Mouse (Mus musculus): ENCODE results near the gene Gm128. TPM values are rescaled to one million over a fixed set of nuclear protein-coding genes. Genes with fewer than 3 reads are reported as not detected.

Gm128 gene
- total and polyA plus RNA-seq, 3 experiments: not detected

DNA sequence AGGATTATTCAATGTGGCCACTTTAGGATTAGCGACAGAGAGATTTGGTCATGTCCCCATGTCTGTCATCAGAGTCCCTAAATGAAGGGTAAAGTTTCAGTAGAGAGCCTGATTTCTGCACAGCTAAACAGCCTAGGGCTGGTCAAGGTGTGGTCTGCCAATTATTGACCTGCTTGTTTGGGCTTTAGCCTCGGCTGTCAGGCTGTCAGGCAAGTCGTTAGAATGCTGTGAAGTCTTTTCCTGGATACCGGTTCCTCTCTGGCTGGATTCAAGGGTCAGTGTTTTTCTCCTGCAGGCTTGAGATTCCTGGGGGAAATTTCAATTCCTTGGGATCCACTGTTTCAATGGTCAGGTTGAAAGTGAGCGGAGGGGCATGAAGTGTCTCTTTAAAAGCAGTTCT is 44.6 kb upstream of the Gm128 start:
- ATAC-seq (ENCODE audit: extremely low read depth, insufficient number of reproducible peaks, low FRiP score, poor library complexity, severe bottlenecking) (no peak), DNase-seq (ENCODE audit: low spot score) (no peak)
- Histone ChIP-seq H3K27me3 (ENCODE audit: insufficient read depth, low read length) (no peaks in the 10 kb centered on the region), H3K9me3 (replicated peaks) (no peaks in the 10 kb centered on the region), H3K36me3 (replicated peaks) (peaks cover 59% of the 10 kb centered on the region), H3K4me3 (ENCODE audit: low read depth, low read length) (no peak overlapping the region), H3K4me1 (ENCODE audit: insufficient read depth, low read depth, low read length) (peaks cover 44% of the 10 kb centered on the region)
- TF ChIP-seq POLR2AphosphoS5 (IDR thresholded peaks at IDR 0.05; ENCODE audit: insufficient replicate concordance, low read depth, low read length) (no peak), GATA2 (IDR thresholded peaks at IDR 0.05; ENCODE audit: borderline replicate concordance, low read depth, low read length) (no peak), GATA1 (IDR thresholded peaks at IDR 0.05; ENCODE audit: borderline replicate concordance, low read length) (no peak), CTCF (IDR thresholded peaks at IDR 0.05; ENCODE audit: low read depth, low read length) (no peak), TAL1 (conservative IDR thresholded peaks at IDR 0.05; ENCODE audit: low read depth, low read length) (no peak)

DNA sequence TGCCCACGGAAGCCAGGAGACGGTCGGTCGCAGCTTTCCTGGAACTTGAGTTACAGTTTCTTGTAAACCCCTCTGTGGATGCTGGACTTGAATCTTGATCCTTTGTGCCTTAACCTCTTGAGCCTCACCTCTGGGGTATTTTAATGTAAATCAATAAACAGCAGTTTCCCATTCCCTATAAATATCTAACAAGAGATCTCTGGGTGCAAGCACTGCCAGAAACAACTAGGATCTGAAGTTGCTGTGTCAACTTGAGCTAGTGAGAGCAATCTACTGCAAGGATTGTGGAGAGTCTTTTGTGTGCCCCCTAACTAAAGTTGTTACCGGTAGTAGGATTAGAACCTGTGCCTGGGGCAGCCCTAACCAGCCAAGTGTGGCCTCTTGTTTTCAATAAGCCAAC is 44.0 kb upstream of the Gm128 start:
- no peak overlapping the region for H3K4me3 ChIP-seq (ENCODE audit: low read depth, low read length)
- no peaks in the 10 kb centered on the region for H3K27me3 ChIP-seq (ENCODE audit: insufficient read depth, low read length)
- H3K4me1 ChIP-seq (ENCODE audit: insufficient read depth, low read depth, low read length): peaks cover 49% of the 10 kb centered on the region
- DNase-seq (ENCODE audit: low spot score) (no peak), ATAC-seq (ENCODE audit: extremely low read depth, insufficient number of reproducible peaks, low FRiP score, poor library complexity, severe bottlenecking) (no peak)
- H3K9me3 ChIP-seq (replicated peaks): no peaks in the 10 kb centered on the region
- peaks cover 53% of the 10 kb centered on the region for H3K36me3 ChIP-seq (replicated peaks)
- TF ChIP-seq GATA1 (IDR thresholded peaks at IDR 0.05; ENCODE audit: borderline replicate concordance, low read length): no peak
- no peak for TF ChIP-seq POLR2AphosphoS5 (IDR thresholded peaks at IDR 0.05; ENCODE audit: insufficient replicate concordance, low read depth, low read length)
- no peak for TF ChIP-seq CTCF (IDR thresholded peaks at IDR 0.05; ENCODE audit: low read depth, low read length)
- no peak for TF ChIP-seq GATA2 (IDR thresholded peaks at IDR 0.05; ENCODE audit: borderline replicate concordance, low read depth, low read length)
- no peak for TF ChIP-seq TAL1 (conservative IDR thresholded peaks at IDR 0.05; ENCODE audit: low read depth, low read length)

DNA sequence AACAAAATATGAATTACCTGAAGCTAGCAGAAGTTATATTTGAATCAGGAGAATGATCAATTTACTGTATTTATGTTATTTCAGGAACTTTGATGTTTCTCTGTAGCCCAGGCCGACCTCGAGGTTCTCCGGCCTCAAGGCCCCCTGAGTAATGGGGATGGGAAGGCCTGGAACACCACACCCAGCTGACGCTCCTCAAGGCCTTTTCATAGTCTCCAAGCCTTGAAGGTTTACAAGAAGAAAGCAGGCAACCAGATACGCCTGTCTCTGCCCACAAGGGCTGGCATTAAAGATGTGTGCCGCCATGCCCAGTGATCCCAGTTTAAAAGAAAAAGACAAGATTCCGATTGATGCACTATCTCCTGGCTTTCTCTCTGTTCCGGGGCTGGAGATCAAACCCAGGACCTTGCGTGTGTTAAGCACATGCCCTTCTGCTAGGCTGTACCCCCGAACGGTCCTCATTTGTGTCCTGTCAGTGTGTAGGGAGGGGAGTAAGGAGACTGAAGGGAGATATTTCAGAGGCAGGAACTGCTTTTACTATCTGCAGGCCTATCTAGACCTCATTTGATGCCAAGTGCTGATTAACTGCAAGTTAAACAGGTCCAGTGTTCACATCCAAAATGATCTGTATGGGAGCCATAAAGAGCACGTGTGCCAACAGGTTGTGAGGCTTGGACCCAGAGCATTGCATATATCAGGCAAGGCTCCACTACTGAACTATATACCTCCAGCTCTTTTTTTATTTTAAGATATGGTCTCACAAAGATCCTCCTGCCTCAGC is 43.3 kb upstream of the Gm128 start:
- peaks cover 46% of the 10 kb centered on the region for H3K36me3 ChIP-seq (replicated peaks)
- TF ChIP-seq GATA2 (IDR thresholded peaks at IDR 0.05; ENCODE audit: borderline replicate concordance, low read depth, low read length): no peak
- TF ChIP-seq CTCF (IDR thresholded peaks at IDR 0.05; ENCODE audit: low read depth, low read length): no peak
- no peak for TF ChIP-seq POLR2AphosphoS5 (IDR thresholded peaks at IDR 0.05; ENCODE audit: insufficient replicate concordance, low read depth, low read length)
- no peak for TF ChIP-seq GATA1 (IDR thresholded peaks at IDR 0.05; ENCODE audit: borderline replicate concordance, low read length)
- no peak for TF ChIP-seq TAL1 (conservative IDR thresholded peaks at IDR 0.05; ENCODE audit: low read depth, low read length)
- peaks cover 52% of the 10 kb centered on the region for H3K4me1 ChIP-seq (ENCODE audit: insufficient read depth, low read depth, low read length)
- H3K9me3 ChIP-seq (replicated peaks): no peaks in the 10 kb centered on the region
- DNase-seq (ENCODE audit: low spot score): no peak
- H3K4me3 ChIP-seq (ENCODE audit: low read depth, low read length): no peak overlapping the region; the same call in 1 of the 2 replicates
- H3K27me3 ChIP-seq (ENCODE audit: insufficient read depth, low read length): no peaks in the 10 kb centered on the region
- ATAC-seq (ENCODE audit: extremely low read depth, insufficient number of reproducible peaks, low FRiP score, poor library complexity, severe bottlenecking): no peak

- Histone ChIP-seq H3K27me3 (ENCODE audit: insufficient read depth, low read length) (no peaks in the 10 kb centered on the region), H3K4me1 (ENCODE audit: insufficient read depth, low read depth, low read length) (peaks cover 59% of the 10 kb centered on the region), H3K9me3 (replicated peaks) (no peaks in the 10 kb centered on the region), H3K4me3 (ENCODE audit: low read depth, low read length) (peak overlapping the region; percentile 78), H3K36me3 (replicated peaks) (peaks cover 43% of the 10 kb centered on the region)
- TF ChIP-seq POLR2AphosphoS5 (IDR thresholded peaks at IDR 0.05; ENCODE audit: insufficient replicate concordance, low read depth, low read length) (no peak), TAL1 (conservative IDR thresholded peaks at IDR 0.05; ENCODE audit: low read depth, low read length) (no peak), GATA1 (IDR thresholded peaks at IDR 0.05; ENCODE audit: borderline replicate concordance, low read length) (no peak), GATA2 (IDR thresholded peaks at IDR 0.05; ENCODE audit: borderline replicate concordance, low read depth, low read length) (no peak), CTCF (IDR thresholded peaks at IDR 0.05; ENCODE audit: low read depth, low read length) (no peak)
- no peak for DNase-seq (ENCODE audit: low spot score)
- ATAC-seq (ENCODE audit: extremely low read depth, insufficient number of reproducible peaks, low FRiP score, poor library complexity, severe bottlenecking): no peak
Observed at GRCm38 (mm10) chr3:95284062-95284461, 42.7 kb upstream of the Gm128 start.

DNA sequence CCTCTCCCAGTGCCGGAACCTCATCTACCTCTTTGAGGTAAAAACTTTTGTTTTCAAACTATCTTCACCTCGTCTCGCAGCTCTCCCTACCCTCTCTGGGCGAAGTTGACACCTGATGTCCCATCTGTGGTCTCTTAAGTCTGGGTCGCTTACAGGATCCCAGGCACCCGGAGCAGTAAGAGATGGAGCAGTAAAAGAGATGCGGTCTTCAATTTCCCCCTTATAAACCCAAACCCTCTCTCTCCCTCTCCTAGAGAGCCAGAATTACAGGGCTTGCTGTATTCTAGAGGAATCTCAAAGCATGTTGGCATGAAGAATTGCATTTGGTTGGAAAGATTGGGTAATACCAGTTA is 42.2 kb upstream of the Gm128 start:
- peak overlapping the region; percentile 78 for H3K4me3 ChIP-seq (ENCODE audit: low read depth, low read length)
- no peak for DNase-seq (ENCODE audit: low spot score)
- ATAC-seq (ENCODE audit: extremely low read depth, insufficient number of reproducible peaks, low FRiP score, poor library complexity, severe bottlenecking): no peak
- no peaks in the 10 kb centered on the region for H3K27me3 ChIP-seq (ENCODE audit: insufficient read depth, low read length)
- TF ChIP-seq CTCF (IDR thresholded peaks at IDR 0.05; ENCODE audit: low read depth, low read length): no peak
- no peak for TF ChIP-seq GATA1 (IDR thresholded peaks at IDR 0.05; ENCODE audit: borderline replicate concordance, low read length)
- no peak for TF ChIP-seq POLR2AphosphoS5 (IDR thresholded peaks at IDR 0.05; ENCODE audit: insufficient replicate concordance, low read depth, low read length)
- no peak for TF ChIP-seq GATA2 (IDR thresholded peaks at IDR 0.05; ENCODE audit: borderline replicate concordance, low read depth, low read length)
- TF ChIP-seq TAL1 (conservative IDR thresholded peaks at IDR 0.05; ENCODE audit: low read depth, low read length): no peak
- no peaks in the 10 kb centered on the region for H3K9me3 ChIP-seq (replicated peaks)
- H3K36me3 ChIP-seq (replicated peaks): peaks cover 40% of the 10 kb centered on the region
- H3K4me1 ChIP-seq (ENCODE audit: insufficient read depth, low read depth, low read length): peaks cover 63% of the 10 kb centered on the region

DNA sequence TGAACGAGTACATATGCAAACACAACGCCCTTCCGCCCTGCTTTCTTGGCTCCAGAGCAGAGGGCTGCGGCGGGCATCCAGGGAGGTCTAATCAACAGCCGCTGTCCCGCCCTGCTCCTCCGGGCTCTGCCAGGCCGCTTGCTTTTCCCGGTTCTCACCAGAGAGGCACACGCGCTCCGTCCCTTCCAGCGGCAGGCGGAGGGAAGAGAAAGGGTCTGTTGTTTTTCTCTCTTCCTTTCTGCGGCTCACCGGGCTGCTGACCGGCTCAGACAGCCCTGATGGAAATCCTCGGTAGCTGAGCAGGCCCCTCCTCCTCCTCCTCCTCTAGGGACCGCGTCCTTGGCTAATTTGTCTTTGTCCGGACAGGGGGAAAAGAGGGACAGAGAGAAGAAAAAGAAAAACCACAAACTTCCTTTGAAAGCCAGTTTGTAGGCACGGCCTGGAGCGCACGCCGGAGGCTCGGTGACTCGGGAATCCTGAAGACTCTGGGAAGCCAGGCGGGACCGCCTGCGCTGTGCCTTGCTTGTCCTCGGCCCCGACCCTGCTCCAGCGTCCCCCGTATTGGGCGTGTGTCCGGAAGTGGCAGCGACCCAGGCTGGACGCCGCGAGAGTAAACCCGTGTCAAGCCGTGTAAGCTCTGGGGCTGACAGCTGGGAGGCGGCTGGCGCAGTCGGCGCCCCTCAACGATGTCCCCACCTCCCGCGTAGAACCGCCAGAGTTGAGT is 41.6 kb upstream of the Gm128 start:
- Histone ChIP-seq H3K9me3 (replicated peaks) (no peaks in the 10 kb centered on the region), H3K4me1 (ENCODE audit: insufficient read depth, low read depth, low read length) (peaks cover 68% of the 10 kb centered on the region), H3K4me3 (ENCODE audit: low read depth, low read length) (peak overlapping the region; percentile 78), H3K36me3 (replicated peaks) (peaks cover 39% of the 10 kb centered on the region), H3K27me3 (ENCODE audit: insufficient read depth, low read length) (no peaks in the 10 kb centered on the region)
- peak; percentile 32 for ATAC-seq (ENCODE audit: extremely low read depth, insufficient number of reproducible peaks, low FRiP score, poor library complexity, severe bottlenecking)
- peak; percentile 83 for DNase-seq (ENCODE audit: low spot score)
- TF ChIP-seq CTCF (IDR thresholded peaks at IDR 0.05; ENCODE audit: low read depth, low read length) (no peak), POLR2AphosphoS5 (IDR thresholded peaks at IDR 0.05; ENCODE audit: insufficient replicate concordance, low read depth, low read length) (no peak), GATA2 (IDR thresholded peaks at IDR 0.05; ENCODE audit: borderline replicate concordance, low read depth, low read length) (no peak), TAL1 (conservative IDR thresholded peaks at IDR 0.05; ENCODE audit: low read depth, low read length) (no peak), GATA1 (IDR thresholded peaks at IDR 0.05; ENCODE audit: borderline replicate concordance, low read length) (no peak)
